Mouse (Mus musculus) layer of hippocampus, postnatal 14 days (tissue): Measurements from ENCODE around the gene AL607142.1. TPM values are rescaled to one million over a fixed set of nuclear protein-coding genes. Genes with fewer than 3 reads are reported as not detected.

Experiments used
- DNase-seq, 2 experiments: peaks; one replicate each; pipeline ENCODE4 v3.0.0; 2021 to 2022; ENCODE audit warnings: low spot score in 2 of 2, mixed read lengths in 1 of 2
- total RNA-seq, 2 experiments: library from RNA; stranded (reverse); gene quantifications; 2 replicates each; pipeline ENCODE4 v1.2.3; 2021

Gene AL607142.1
- total RNA-seq, 2 experiments from 2014 or later: not detected

DNA sequence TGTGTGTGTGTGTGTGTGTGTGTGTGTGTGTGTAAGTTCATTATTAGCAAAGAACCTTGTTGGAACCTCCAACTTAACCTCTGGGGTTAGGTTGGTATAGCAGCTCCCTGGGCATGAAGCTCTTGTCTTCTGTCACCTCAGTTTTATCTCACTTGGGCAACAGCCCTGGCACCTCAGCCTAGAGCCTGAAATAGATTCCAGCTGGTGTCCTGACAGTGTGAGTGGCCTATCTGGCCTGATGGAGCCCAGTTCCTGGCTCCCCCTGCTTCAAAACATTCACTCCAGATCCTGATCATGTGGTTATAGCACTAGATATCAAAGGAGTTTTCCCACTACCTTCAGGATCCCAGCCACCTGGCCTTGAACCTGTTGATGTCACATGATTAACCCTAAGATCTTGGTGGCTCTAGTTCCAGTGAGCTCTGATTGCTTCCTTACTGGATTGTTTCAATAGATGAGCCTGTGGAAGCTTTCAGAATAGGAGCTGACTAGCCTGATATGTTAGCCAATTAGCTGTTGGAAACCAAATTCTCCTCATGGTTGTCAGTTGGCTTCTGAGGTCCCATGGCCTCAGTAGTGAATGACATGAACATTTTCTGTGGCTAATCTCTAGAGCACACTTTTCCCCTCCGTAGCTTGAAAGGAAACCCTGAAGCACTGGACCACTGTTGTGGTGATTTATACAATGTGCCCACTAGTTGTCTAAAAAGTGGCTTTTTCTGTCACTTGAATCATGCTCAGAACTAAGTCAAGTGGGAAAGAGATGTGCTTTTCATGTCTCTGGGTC, 27.4 kb downstream of the AL607142.1 start:
- no peak for DNase-seq

DNA sequence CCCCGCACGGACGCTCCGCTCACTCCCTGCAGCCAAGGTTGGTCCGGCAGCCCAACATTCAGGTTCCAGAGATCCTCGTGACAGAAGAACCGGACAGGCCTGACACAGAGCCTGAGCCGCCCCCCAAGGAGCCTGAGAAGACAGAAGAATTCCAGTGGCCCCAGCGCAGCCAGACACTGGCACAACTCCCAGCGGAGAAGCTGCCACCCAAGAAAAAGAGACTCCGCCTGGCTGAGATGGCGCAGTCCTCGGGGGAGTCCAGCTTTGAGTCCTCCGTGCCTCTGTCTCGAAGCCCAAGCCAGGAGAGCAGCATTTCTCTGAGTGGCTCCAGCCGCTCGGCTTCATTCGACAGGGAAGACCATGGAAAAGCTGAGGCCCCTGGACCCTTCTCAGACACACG, 32.1 kb downstream of the AL607142.1 start:
- DNase-seq: no peak

DNA sequence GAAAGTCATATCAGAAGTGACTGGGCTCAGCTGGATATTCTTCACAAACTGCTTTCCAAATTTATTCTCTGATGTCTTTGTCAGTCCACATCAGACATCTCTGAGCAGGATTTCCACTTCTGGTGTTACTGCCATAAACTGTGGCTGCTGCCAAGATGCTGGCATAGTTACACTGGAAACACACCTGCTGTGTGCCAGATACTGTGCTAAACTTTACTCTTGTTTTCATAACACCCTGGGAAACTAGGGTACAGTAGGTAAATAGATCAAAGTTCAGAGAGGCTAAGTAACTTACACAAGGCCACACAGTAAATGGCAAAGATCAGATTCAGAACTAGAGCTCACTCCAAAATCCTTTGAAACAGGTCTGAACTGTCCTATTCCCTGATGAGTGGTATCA, 36.4 kb downstream of the AL607142.1 start:
- DNase-seq: no peak

DNA sequence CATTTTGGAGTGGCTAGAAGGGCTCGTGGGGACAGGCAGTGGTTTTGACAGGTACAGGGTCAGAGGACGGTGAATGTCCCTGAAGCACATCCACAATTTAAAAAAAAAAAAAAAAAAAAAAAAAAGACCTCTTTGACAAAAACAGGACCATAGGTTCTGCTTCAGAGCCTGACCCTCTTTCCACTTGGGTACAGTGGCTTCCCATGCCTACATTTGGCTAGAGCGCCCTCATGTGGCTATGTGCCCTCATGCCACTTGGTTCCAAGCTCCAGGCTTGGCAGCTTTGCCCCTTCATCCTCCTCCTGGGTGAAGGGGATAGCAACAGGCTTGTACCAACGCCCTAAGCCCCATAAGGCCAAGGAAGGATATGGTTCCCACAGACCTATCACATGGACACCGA, 39.8 kb downstream of the AL607142.1 start:
- peak; percentile 67 to 74 for DNase-seq

DNA sequence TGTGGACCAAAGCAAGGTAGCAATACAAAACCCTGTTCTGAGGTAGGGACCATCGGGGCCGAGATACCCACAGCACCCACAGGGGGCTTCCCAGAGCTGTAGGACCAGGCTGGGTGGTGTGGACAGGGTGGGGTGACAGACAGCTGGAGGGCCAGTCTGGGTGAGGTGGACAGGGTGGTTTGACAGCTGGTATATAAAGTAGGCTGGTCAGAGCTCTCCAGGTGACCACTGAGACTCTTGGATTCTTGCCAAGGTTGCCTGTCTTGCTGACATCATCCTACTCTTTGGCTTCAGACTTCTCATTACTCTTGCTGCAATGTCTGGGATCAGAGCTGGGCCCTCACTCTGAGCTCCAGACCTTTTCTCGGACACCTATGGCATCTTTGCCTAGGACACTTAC, 41.6 kb downstream of the AL607142.1 start:
- DNase-seq: no peak

DNA sequence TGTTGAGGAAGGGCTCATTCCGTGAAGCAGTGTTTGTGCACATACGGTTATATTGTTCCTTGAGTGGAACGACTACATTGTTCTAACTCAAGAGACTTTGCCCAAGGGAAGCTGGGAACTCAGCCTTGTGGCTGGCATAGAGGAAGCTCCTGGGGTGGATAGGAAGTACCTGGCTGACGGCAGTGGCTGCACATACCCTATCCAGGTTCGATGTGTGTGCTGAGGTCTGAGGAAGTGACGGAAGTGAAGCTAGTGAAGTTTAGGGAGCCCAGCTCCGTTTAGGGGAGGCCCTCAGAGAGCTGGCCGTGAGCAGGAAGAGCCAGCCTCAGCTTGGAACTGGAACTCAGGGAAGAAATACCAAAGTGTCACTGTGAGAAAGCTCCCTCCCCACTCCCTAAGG, 43.0 kb downstream of the AL607142.1 start:
- no peak for DNase-seq

DNA sequence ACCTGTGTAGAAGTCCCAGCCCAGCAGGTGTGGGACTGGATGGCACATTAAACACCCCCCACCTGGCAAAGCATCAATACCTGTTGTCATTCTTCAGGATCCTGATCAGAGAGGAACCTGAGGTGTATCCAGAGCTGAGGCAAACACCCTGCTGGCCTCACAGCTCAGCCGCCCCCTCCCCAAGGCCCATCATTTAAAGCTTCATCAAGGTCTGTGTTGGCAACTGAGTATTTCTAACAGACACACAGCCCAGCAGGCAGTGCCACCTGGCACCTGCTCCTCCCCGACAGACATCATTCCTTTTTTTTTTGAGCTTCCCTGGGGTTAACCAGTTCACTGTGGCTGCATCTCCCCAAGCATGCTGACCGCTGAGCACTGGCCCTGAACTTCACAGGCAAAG, 50.7 kb downstream of the AL607142.1 start:
- DNase-seq: no peak

DNA sequence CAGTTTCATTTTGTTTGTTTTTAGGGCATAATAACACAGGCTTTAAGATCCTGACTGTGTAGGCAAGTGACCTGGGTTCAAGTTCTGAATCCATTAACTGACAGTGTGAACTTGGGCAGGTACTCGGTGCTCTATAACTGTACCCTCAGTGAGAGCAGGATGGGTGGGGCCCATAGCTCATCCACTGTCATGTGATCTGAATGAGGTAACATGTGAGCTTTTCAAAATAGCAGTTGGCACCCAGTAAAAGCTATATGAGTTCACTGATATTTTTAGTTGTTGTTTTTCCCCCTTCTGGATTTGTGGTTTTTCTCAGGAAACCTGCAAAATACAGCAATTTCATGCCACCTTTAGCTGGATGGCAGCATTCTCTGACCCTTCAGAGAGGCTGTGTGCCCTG, 51.5 kb downstream of the AL607142.1 start:
- no peak for DNase-seq

DNA sequence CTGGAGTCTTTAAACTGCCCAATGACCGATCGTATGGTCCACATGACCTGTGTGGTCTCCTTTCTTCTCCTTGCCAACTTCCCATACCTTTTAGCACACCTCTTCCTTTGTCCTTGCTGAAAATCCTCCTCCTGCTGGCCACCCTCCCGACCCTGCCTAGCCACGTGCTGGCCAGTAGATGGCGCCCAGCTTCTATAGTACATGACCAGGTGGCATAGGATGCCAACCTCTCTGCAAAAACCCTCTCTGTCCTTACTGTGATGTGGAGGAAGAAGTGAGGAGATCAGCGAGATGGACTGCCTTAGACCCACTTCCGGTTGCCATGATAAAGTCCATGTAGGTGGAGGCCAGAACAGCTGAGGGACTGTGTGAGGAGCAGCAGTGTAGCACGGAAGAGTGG, 55.5 kb downstream of the AL607142.1 start:
- DNase-seq: peak in 1 of 2 experiments; percentile 41

DNA sequence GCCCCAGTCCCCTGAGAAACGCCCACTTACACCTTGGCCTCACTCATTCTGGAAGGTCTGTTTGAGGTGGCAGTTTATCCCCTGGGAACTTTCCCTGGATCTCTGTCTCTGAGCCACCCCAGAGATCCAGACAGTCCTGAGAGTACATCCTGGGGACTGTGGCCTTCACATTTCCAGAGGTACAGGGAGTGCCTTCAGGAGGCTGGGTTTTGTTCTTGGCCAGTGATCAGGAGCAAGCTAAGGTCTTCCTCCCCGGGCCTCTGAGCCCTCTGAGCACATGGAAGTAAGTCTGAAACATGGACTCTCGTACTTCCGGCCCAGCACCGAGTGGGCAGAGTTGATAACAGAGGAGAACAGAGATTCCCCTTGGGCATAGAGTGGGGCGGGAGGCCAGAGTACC, 59.9 kb downstream of the AL607142.1 start:
- DNase-seq: no peak

DNA sequence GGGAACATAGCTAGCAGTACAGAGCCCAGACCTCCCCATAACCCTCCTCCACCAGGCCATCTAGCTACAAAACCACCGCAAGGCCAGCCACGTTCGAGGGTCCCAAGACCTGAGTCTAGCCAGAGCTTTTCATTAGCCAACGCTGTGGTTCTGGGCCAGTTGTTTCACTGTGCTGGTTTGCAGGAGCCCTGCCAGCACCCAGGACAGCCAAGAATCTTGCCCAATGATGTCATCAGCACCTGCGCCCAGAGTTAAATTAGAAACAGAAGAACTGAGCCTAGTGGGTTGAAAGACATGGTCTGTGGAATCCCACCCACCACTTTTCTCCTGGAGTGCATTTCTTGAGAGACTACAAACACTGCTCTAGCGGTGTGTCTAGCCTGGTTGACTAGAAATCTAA, 61.3 kb downstream of the AL607142.1 start:
- DNase-seq: peak in 1 of 2 experiments; percentile 48

DNA sequence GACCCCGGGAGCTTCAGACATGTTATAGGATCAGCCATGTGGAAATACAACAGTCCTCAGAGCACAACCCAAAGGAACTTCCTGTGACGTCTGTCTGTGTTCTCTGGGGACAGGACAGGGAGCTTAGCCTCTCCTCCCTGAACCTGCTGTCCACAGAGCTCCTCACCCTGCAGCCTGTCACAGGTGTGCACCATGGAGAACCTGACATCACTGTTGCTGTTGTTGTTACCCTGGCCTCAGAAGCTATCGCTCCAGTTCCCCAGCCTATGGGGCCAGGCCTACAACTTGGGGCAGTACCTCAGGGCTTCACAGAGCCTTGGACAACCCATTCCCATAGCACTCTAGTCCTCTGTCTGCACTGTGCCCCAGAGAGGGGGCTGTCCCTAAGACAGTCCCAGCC, 62.5 kb downstream of the AL607142.1 start:
- DNase-seq: no peak

DNA sequence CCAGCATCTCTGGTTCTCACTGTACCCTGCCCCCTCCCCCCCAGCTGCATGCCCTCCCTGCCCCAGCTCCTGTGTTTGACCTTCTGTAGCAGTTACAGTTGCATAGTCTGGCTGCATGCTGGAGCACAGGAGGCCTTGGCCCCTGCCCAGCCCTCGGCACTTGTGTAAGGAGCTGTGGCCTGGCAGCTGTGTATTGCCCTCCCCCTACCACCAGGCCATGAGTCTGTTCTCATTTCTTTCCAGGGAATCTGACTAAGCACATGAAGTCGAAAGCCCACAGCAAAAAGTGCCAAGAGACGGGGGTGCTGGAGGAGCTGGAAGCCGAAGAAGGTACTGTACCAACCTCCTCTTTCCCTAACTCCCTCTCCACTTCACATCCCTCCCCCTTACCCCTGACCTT, 63.2 kb downstream of the AL607142.1 start:
- no peak for DNase-seq

DNA sequence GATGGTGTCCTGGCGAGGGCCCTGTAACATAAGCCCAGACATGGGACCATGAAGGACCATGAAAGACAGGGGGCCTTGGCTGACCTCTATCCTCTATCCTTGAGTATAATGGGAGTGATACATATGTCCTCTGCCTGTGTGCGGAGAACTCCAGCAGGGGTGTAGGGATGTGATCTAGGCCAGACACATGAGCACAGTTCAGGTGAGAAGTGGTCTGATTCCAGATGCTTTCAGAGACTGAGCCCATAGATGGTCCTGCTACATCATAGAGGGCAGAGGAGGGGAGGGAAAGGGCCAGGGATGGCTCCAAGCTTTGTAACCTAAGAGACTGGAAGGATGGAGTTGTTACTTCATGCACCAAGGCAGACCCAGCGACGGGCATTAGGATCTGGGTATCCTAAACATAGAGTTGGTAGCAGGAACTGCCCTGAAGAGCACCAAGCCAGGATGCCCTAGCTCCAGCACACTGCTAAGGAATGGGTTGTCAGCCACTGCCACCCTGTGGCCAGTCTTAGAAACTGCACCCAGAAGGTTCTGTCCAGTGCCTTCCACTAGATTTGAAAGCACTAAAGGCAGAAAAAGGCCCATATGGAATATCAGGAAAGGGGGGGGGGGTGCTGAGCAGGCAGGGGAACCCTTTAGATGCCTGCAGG, 64.6 kb downstream of the AL607142.1 start:
- DNase-seq: peak; percentile 63 to 70

DNA sequence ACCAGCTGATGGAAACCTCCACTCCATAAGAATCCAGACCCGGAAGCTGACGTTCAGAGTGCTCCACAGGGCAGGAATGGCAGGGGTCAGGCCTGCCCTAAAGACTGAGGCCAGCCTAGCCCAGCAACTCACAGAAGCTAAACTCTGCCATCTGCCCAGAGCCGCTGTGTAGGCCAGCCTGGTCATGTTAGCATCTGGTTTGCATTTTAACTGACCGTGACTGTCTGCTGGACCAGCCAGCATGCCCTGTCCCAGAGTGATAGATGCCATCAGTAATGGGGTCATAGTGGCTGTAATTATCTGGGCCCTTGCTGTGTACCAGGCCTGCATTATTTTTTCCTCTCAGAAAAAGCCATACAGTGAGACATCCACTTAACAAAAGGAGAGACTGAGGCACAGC, 66.1 kb downstream of the AL607142.1 start:
- no peak for DNase-seq

DNA sequence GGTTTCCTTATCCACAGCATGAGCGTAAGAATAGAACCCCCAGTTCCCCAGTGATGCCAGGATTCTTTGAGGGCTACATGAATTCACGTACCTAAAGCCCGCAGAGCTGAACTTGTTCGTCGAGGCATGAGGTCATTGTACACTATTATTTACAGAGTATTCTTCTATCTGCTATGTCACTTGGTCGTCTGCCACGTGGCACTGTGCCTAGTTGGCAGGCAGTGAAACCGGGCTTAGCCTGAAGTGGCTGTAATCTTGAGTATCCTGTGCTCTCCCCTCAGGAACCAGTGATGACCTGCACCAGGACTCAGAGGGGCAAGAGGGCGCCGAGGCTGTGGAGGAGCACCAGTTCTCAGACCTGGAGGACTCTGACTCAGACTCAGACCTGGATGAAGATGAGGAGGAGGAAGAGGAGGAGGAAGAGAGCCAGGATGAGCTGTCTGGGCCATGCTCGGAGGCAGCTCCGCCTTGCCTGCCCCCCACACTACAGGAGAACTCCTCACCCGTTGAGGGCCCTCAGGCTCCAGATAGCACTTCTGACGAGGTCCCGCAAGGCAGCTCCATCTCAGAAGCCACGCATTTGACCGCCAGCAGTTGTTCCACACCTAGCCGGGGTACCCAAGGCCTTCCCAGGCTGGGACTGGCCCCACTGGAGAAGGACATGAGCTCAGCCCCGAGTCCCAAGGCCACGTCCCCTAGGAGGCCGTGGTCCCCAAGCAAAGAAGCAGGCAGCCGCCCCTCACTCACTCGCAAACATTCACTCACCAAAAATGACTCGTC, 66.8 kb downstream of the AL607142.1 start:
- no peak for DNase-seq

DNA sequence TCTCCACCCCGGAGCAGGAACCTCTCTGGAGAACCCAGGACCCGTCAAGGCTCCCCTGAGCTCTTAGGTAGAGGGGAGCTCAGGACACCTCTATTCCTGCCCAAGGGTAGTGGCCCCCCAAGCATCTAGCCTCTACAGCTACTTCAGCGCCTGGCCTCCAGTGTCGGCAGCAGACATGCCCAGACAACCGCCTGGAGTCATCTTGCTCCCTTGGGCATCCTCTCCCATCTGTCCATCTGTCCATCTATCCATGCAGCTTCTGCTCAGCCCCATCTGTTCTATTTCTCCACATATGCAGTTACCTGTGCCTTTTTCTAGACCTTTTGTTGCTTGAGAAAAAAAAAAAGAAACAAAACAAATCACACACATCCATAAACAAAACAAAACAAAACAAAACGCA, 69.4 kb downstream of the AL607142.1 start:
- no peak for DNase-seq

DNA sequence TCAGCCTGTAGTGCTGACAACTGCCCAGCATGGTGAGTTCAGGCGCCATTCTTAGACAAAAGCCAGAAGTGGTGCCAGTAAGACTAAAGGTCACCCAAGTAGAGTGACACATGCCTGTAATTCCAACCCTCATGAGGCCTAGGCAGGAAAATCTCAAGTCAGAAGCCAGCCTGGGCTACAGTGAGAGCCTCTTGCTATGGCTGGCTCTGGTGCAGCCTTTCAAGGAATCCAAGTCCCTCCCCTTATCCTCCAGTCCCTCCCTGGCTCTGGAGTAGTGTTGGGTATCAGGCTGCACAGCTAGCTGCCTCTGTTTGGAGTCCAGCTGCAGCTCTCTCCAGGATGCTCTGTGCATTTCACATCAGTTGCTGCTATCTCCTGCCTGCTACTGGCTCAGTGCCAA, 77.0 kb downstream of the AL607142.1 start:
- DNase-seq: no peak

DNA sequence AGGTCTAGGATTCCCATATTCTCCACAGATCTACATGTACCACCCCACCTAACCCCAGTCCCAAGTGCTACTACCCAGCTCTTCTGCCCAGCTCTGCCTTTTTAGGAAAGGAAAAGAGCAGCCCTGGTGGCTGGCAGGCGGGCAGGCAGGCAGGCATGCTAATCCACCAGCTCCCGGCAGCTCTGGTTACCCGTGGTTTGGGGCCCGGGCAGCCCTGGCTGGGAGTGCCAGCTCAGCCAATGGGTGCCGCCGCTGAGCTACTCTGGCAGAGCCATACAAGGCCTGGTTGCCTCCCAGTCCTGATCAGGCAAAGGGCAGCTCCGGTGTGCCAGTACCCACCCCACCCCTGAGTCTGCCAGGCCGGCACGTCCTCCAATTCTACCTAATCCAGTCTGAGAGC, 78.1 kb downstream of the AL607142.1 start:
- DNase-seq: no peak
